Mouse (Mus musculus): Measurements from ENCODE around the gene Amfr. TPM values are rescaled to one million over a fixed set of nuclear protein-coding genes. Genes with fewer than 3 reads are reported as not detected.

The Amfr gene
- polyA plus RNA-seq, 1 experiment, result 112 TPM

GRCm38 (mm10) chr8:93952511-93952910 lies 60.1 kb downstream of the Amfr start:
- DNase-seq (ENCODE audit: low read depth), result no peak

GRCm38 (mm10) chr8:93950133-93950532 lies 62.5 kb downstream of the Amfr start:
- no peak for DNase-seq (ENCODE audit: low read depth)
- no peak for TF ChIP-seq POLR2A (IDR thresholded peaks at IDR 0.05; ENCODE audit: borderline replicate concordance, extremely low read depth, insufficient read depth, insufficient read length, poor library complexity, severe bottlenecking)
- TF ChIP-seq CTCF (IDR thresholded peaks at IDR 0.05; ENCODE audit: borderline replicate concordance, extremely low read depth, insufficient read depth, insufficient read length), result no peak

More at GRCm38 (mm10) chr8:93952511-93952910, 60.1 kb downstream of the Amfr start:
- TF ChIP-seq CTCF (IDR thresholded peaks at IDR 0.05; ENCODE audit: borderline replicate concordance, extremely low read depth, insufficient read depth, insufficient read length) (peak; percentile 18; the same call in 1 of the 2 replicates), POLR2A (IDR thresholded peaks at IDR 0.05; ENCODE audit: borderline replicate concordance, extremely low read depth, insufficient read depth, insufficient read length, poor library complexity, severe bottlenecking) (no peak)

DNA sequence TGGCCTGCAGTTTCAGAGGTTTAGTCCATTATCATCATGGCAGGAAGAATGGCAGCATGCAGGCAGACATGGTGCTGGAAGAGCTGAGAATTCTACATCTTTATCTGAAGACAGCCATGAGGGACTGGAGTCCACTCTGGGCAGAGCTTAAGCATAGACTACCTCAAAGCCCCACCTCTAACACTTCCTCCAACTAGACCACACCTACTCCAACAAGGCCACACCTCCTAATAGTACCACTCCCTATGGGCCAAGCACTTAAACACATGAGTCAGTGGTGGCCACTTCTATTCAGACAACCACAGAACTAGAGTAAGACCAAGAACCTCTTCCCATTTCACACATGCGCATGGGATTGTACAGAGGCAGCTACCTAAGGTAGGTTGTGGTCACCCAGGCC lies 66.2 kb downstream of the Amfr start:
- TF ChIP-seq POLR2A (IDR thresholded peaks at IDR 0.05; ENCODE audit: borderline replicate concordance, extremely low read depth, insufficient read depth, insufficient read length, poor library complexity, severe bottlenecking), result no peak
- no peak for TF ChIP-seq CTCF (IDR thresholded peaks at IDR 0.05; ENCODE audit: borderline replicate concordance, extremely low read depth, insufficient read depth, insufficient read length)
- no peak for DNase-seq (ENCODE audit: low read depth)

DNA sequence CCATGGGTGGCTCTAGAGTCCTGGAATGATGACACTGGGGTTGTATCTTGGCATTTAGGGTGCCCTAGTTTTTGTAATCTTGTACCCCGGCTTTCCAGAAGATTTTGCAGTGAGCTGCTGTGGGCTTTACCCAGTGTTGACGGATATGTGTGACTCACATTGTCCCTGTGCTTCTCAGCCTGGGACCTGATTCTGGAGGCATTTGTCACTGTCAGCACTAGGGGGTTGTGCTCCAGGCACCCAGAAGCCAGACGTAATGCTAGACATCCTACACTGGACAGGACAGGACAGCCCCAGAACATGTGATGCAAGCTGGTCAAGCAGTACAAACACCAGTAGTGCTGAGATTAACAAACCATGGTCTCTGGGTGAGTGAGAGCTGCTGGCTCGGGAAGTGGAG lies 66.9 kb downstream of the Amfr start:
- no peak for TF ChIP-seq POLR2A (IDR thresholded peaks at IDR 0.05; ENCODE audit: borderline replicate concordance, extremely low read depth, insufficient read depth, insufficient read length, poor library complexity, severe bottlenecking)
- no peak for TF ChIP-seq CTCF (IDR thresholded peaks at IDR 0.05; ENCODE audit: borderline replicate concordance, extremely low read depth, insufficient read depth, insufficient read length)
- DNase-seq (ENCODE audit: low read depth), result no peak

DNA sequence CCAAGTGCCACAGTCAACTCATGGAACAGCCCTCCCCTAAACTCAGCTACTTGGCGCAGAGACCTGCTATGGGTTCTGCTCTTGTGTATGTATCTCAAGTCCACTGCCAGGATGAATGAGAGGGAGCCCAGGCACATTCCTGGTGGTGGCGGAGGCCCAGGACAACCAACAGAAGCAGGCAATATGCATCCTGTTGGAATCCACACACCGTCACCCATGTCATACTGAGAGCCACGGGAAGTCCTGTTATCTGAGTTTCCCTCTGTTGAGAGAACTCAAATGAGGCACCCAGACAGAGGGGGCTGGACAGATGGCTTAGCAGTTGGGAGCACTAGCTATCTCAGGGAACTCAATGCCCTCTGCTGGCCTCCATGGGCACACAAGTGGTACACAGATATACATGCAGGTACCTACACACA lies 71.0 kb downstream of the Amfr start:
- DNase-seq (ENCODE audit: low read depth), result peak; percentile 44
- TF ChIP-seq CTCF (IDR thresholded peaks at IDR 0.05; ENCODE audit: borderline replicate concordance, extremely low read depth, insufficient read depth, insufficient read length) (no peak), POLR2A (IDR thresholded peaks at IDR 0.05; ENCODE audit: borderline replicate concordance, extremely low read depth, insufficient read depth, insufficient read length, poor library complexity, severe bottlenecking) (no peak)

- DNase-seq (ENCODE audit: low read depth), result no peak
- no peak for TF ChIP-seq POLR2A (IDR thresholded peaks at IDR 0.05; ENCODE audit: borderline replicate concordance, extremely low read depth, insufficient read depth, insufficient read length, poor library complexity, severe bottlenecking)
- TF ChIP-seq CTCF (IDR thresholded peaks at IDR 0.05; ENCODE audit: borderline replicate concordance, extremely low read depth, insufficient read depth, insufficient read length), result no peak
Observed at GRCm38 (mm10) chr8:93940542-93941423, 71.9 kb downstream of the Amfr start.

- no peak for TF ChIP-seq POLR2A (IDR thresholded peaks at IDR 0.05; ENCODE audit: borderline replicate concordance, extremely low read depth, insufficient read depth, insufficient read length, poor library complexity, severe bottlenecking)
- TF ChIP-seq CTCF (IDR thresholded peaks at IDR 0.05; ENCODE audit: borderline replicate concordance, extremely low read depth, insufficient read depth, insufficient read length), result no peak
- no peak for DNase-seq (ENCODE audit: low read depth)
Observed at GRCm38 (mm10) chr8:93938193-93938592, 74.4 kb downstream of the Amfr start.

- DNase-seq (ENCODE audit: low read depth), result no peak
- TF ChIP-seq POLR2A (IDR thresholded peaks at IDR 0.05; ENCODE audit: borderline replicate concordance, extremely low read depth, insufficient read depth, insufficient read length, poor library complexity, severe bottlenecking) (no peak), CTCF (IDR thresholded peaks at IDR 0.05; ENCODE audit: borderline replicate concordance, extremely low read depth, insufficient read depth, insufficient read length) (no peak)
Observed at GRCm38 (mm10) chr8:93933288-93933687, 79.4 kb downstream of the Amfr start.

GRCm38 (mm10) chr8:93932873-93933272 lies 79.8 kb downstream of the Amfr start:
- TF ChIP-seq CTCF (IDR thresholded peaks at IDR 0.05; ENCODE audit: borderline replicate concordance, extremely low read depth, insufficient read depth, insufficient read length), result peak; percentile 94
- no peak for TF ChIP-seq POLR2A (IDR thresholded peaks at IDR 0.05; ENCODE audit: borderline replicate concordance, extremely low read depth, insufficient read depth, insufficient read length, poor library complexity, severe bottlenecking)
- peak; percentile 88 for DNase-seq (ENCODE audit: low read depth)

GRCm38 (mm10) chr8:93931336-93931735 lies 81.3 kb downstream of the Amfr start:
- peak; percentile 90 for DNase-seq (ENCODE audit: low read depth)
- TF ChIP-seq CTCF (IDR thresholded peaks at IDR 0.05; ENCODE audit: borderline replicate concordance, extremely low read depth, insufficient read depth, insufficient read length) (no peak), POLR2A (IDR thresholded peaks at IDR 0.05; ENCODE audit: borderline replicate concordance, extremely low read depth, insufficient read depth, insufficient read length, poor library complexity, severe bottlenecking) (no peak)

DNA sequence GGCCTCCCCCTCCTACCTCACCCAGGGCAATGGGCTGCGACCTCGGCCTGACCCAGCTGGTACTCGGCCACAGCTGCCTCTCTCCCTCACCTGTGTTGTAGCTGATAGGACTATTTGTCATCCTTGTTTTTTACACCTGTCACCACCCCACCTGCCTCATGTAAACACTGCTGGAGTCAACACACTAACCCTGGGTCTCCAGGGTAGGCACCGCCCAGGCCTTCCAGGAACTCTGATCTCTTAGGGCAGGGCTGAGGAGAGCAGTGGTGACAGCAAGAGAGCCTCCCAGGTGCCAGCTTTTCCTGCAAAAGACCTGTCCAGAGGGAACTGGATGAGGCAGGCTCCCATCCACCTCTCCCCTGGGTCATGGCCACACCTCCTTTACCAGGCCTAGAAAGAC lies 83.4 kb downstream of the Amfr start:
- no peak for DNase-seq (ENCODE audit: low read depth)
- TF ChIP-seq CTCF (IDR thresholded peaks at IDR 0.05; ENCODE audit: borderline replicate concordance, extremely low read depth, insufficient read depth, insufficient read length) (no peak), POLR2A (IDR thresholded peaks at IDR 0.05; ENCODE audit: borderline replicate concordance, extremely low read depth, insufficient read depth, insufficient read length, poor library complexity, severe bottlenecking) (no peak)

GRCm38 (mm10) chr8:93925513-93925912 lies 87.1 kb downstream of the Amfr start:
- no peak for TF ChIP-seq POLR2A (IDR thresholded peaks at IDR 0.05; ENCODE audit: borderline replicate concordance, extremely low read depth, insufficient read depth, insufficient read length, poor library complexity, severe bottlenecking)
- no peak for TF ChIP-seq CTCF (IDR thresholded peaks at IDR 0.05; ENCODE audit: borderline replicate concordance, extremely low read depth, insufficient read depth, insufficient read length)
- DNase-seq (ENCODE audit: low read depth), result peak; percentile 69
